Mouse (Mus musculus): ENCODE data around the gene Mlf2. TPM values are rescaled to one million over a fixed set of nuclear protein-coding genes. Genes with fewer than 3 reads are reported as not detected.
A peak's percentile ranks its signal among the peaks of the same experiment; 100 is the strongest.

Mlf2 gene
- total and polyA plus RNA-seq, 2 experiments from 2014 or later, result 296 to 333 TPM

DNA sequence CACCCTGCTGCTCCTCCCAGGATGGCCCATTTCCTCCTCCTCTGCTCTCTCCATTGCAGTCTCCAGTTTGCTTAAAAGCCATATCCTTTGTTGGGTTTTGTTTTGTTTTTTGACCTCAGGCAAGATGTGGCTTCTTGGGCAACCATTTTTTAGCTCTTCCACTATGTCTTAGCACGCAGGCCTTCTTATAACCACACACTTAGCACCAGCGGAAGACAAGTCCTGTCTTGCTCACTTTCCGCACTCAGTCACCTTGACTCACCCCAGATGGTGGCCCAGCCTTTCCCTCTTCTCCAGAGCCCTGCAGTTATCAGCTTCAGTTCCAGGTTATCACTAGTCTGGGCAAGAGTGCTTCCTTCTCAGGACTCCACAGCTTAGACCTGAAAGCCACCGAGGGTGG is 24.0 kb downstream of the Mlf2 start:
- peaks cover 32% of the 10 kb centered on the region for H3K36me3 ChIP-seq (replicated peaks; ENCODE audit: control insufficient read depth, insufficient read depth, low read length)
- ATAC-seq (ENCODE audit: insufficient read depth, low read depth), result no peak

DNA sequence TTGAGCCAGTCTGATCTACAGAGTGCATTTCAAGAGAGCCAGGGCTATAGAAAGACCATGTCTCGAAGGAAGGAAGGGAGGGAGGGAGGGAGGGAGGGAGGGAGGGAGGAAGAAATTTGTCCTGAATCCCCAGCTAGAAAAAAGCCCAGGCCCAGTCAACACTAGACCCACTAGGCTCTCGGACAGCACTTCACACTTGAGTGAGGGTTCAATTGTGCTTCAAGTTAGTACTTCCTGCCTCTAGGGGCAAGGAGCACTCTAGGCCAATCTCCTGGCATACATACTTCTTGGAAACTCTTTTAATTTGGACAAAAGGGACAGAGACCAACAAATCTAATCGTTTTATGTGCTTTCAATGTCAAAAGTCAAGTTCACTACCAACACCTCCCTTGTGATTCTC is 26.9 kb downstream of the Mlf2 start:
- ATAC-seq (ENCODE audit: insufficient read depth, low read depth) (no peak), DNase-seq (ENCODE audit: low spot score) (no peak)
- TF ChIP-seq CTCF (IDR thresholded peaks at IDR 0.05; ENCODE audit: low read depth) (no peak), EP300 (IDR thresholded peaks at IDR 0.05; ENCODE audit: low read depth) (no peak)
- H3K27ac ChIP-seq (ENCODE audit: low read depth), result no peak overlapping the region
- H3K4me3 ChIP-seq (ENCODE audit: low read depth, low read length), result no peak overlapping the region
- 87% methylated on average over 3 of the region's 3 CpGs for WGBS
- no peak overlapping the region for H3K9ac ChIP-seq (replicated peaks; ENCODE audit: low read depth, low read length)
- no peaks in the 10 kb centered on the region for H3K9me3 ChIP-seq (replicated peaks; ENCODE audit: control insufficient read depth, low read length)
- no peaks in the 10 kb centered on the region for H3K27me3 ChIP-seq (ENCODE audit: control insufficient read depth, insufficient read depth, low read length)
- no peak overlapping the region for H3K4me2 ChIP-seq (ENCODE audit: low read depth, low read length)
- H3K36me3 ChIP-seq (replicated peaks; ENCODE audit: control insufficient read depth, insufficient read depth, low read length), result peaks cover 47% of the 10 kb centered on the region
- no peaks in the 10 kb centered on the region for H3K4me1 ChIP-seq (ENCODE audit: control insufficient read depth, insufficient read depth)

More for the DNA sequence above, 24.0 kb downstream of the Mlf2 start:
- Histone ChIP-seq H3K4me1 (ENCODE audit: control insufficient read depth, insufficient read depth) (no peaks in the 10 kb centered on the region), H3K27ac (ENCODE audit: low read depth) (no peak overlapping the region), H3K4me3 (ENCODE audit: low read depth, low read length) (no peak overlapping the region), H3K4me2 (ENCODE audit: low read depth, low read length) (no peak overlapping the region), H3K27me3 (ENCODE audit: control insufficient read depth, insufficient read depth, low read length) (no peaks in the 10 kb centered on the region), H3K9me3 (replicated peaks; ENCODE audit: control insufficient read depth, low read length) (no peaks in the 10 kb centered on the region), H3K9ac (replicated peaks; ENCODE audit: low read depth, low read length) (no peak overlapping the region)
- no peak for DNase-seq (ENCODE audit: low spot score)
- TF ChIP-seq EP300 (IDR thresholded peaks at IDR 0.05; ENCODE audit: low read depth), result no peak
- no peak for TF ChIP-seq CTCF (IDR thresholded peaks at IDR 0.05; ENCODE audit: low read depth)
- 88% methylated on average over 4 of the region's 4 CpGs for WGBS

DNA sequence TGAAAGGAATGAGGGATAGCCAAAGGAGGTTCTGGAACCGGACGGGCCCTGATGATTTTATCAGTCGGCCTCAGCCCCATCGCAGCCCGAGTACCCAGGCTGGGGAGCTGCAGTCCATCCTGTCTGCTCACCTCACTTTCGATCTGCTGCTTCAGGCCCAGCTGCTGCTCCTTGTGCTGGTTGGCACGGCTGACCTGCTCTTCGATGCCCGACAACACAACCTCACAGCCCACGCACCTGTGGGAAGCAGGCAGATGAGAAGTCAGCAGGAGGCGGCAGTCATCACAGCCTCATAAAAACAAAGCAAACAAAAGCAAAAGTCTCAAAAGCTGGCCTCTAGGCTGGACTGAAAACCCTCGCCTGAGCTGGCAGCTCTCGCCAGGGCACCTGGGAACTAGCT is 28.8 kb downstream of the Mlf2 start:
- H3K9me3 ChIP-seq (replicated peaks; ENCODE audit: control insufficient read depth, low read length), result no peaks in the 10 kb centered on the region
- peaks cover 8% of the 10 kb centered on the region for H3K4me1 ChIP-seq (ENCODE audit: control insufficient read depth, insufficient read depth)
- DNase-seq (ENCODE audit: low spot score) (no peak), ATAC-seq (ENCODE audit: insufficient read depth, low read depth) (no peak)
- peaks cover 47% of the 10 kb centered on the region for H3K36me3 ChIP-seq (replicated peaks; ENCODE audit: control insufficient read depth, insufficient read depth, low read length)
- H3K27me3 ChIP-seq (ENCODE audit: control insufficient read depth, insufficient read depth, low read length), result no peaks in the 10 kb centered on the region
- no peak overlapping the region for H3K9ac ChIP-seq (replicated peaks; ENCODE audit: low read depth, low read length)
- TF ChIP-seq CTCF (IDR thresholded peaks at IDR 0.05; ENCODE audit: low read depth) (no peak), EP300 (IDR thresholded peaks at IDR 0.05; ENCODE audit: low read depth) (no peak)
- 91% methylated on average over 13 of the region's 13 CpGs for WGBS
- H3K4me2 ChIP-seq (ENCODE audit: low read depth, low read length), result no peak overlapping the region
- no peak overlapping the region for H3K4me3 ChIP-seq (ENCODE audit: low read depth, low read length)
- no peak overlapping the region for H3K27ac ChIP-seq (ENCODE audit: low read depth)

DNA sequence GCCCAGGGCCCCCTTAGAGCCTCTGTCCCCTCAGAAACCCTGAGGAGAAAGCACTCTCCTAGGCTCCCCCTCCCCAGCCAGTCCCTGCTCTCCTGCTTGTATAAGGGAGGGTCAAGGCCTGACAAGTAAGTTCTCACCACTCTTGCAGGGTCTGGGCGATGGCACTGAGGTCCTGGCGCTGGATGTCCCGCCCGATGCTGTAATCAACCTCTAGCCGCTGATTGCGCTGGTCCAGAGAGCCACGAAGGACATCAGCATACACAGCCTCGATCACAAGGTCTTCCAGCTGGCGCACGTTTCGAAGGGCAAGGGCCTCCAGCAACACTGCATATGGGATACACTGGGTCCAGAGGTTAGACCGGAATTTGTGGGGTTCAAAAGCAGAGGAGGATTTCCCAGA is 29.8 kb downstream of the Mlf2 start:
- Histone ChIP-seq H3K9me3 (replicated peaks; ENCODE audit: control insufficient read depth, low read length) (no peaks in the 10 kb centered on the region), H3K36me3 (replicated peaks; ENCODE audit: control insufficient read depth, insufficient read depth, low read length) (peaks cover 47% of the 10 kb centered on the region), H3K4me3 (ENCODE audit: low read depth, low read length) (no peak overlapping the region), H3K27me3 (ENCODE audit: control insufficient read depth, insufficient read depth, low read length) (no peaks in the 10 kb centered on the region), H3K4me2 (ENCODE audit: low read depth, low read length) (no peak overlapping the region), H3K9ac (replicated peaks; ENCODE audit: low read depth, low read length) (no peak overlapping the region), H3K4me1 (ENCODE audit: control insufficient read depth, insufficient read depth) (peaks cover 11% of the 10 kb centered on the region), H3K27ac (ENCODE audit: low read depth) (no peak overlapping the region)
- TF ChIP-seq EP300 (IDR thresholded peaks at IDR 0.05; ENCODE audit: low read depth), result no peak
- no peak for DNase-seq (ENCODE audit: low spot score)
- 91% methylated on average over 12 of the region's 12 CpGs for WGBS
- no peak for ATAC-seq (ENCODE audit: insufficient read depth, low read depth)

DNA sequence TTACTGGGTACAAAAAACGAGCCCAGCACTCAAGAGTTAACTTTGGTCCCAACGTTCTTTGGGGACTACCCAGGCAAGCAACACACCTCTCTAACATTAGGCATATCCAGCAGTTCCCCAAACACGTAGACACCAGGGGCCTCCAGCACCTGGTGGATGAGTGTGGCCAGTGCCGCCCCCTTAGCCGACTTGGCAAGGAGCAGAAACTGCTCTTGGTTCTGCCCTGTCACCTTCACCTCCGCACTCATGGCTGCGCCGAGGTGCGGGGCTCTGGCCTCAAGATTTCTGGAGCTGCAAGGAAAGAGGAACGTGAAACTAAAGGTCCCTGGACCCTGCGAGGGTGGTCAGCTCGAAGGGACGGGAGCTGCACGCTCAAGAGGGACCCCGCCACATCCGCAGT is 33.5 kb downstream of the Mlf2 start:
- Histone ChIP-seq H3K27ac (ENCODE audit: low read depth) (peak overlapping the region; percentile 87), H3K4me3 (ENCODE audit: low read depth, low read length) (peak overlapping the region; percentile 69), H3K36me3 (replicated peaks; ENCODE audit: control insufficient read depth, insufficient read depth, low read length) (peaks cover 20% of the 10 kb centered on the region), H3K27me3 (ENCODE audit: control insufficient read depth, insufficient read depth, low read length) (no peaks in the 10 kb centered on the region), H3K4me2 (ENCODE audit: low read depth, low read length) (peak overlapping the region; percentile 77), H3K9ac (replicated peaks; ENCODE audit: low read depth, low read length) (peak overlapping the region; percentile 68), H3K4me1 (ENCODE audit: control insufficient read depth, insufficient read depth) (peaks cover 13% of the 10 kb centered on the region), H3K9me3 (replicated peaks; ENCODE audit: control insufficient read depth, low read length) (no peaks in the 10 kb centered on the region)
- TF ChIP-seq CTCF (IDR thresholded peaks at IDR 0.05; ENCODE audit: low read depth) (peak; percentile 4; the same call in 1 of the 2 replicates), EP300 (IDR thresholded peaks at IDR 0.05; ENCODE audit: low read depth) (no peak)
- 36% methylated on average over 16 of the region's 16 CpGs for WGBS
- no peak for DNase-seq (ENCODE audit: low spot score)
- ATAC-seq (ENCODE audit: insufficient read depth, low read depth), result no peak

DNA sequence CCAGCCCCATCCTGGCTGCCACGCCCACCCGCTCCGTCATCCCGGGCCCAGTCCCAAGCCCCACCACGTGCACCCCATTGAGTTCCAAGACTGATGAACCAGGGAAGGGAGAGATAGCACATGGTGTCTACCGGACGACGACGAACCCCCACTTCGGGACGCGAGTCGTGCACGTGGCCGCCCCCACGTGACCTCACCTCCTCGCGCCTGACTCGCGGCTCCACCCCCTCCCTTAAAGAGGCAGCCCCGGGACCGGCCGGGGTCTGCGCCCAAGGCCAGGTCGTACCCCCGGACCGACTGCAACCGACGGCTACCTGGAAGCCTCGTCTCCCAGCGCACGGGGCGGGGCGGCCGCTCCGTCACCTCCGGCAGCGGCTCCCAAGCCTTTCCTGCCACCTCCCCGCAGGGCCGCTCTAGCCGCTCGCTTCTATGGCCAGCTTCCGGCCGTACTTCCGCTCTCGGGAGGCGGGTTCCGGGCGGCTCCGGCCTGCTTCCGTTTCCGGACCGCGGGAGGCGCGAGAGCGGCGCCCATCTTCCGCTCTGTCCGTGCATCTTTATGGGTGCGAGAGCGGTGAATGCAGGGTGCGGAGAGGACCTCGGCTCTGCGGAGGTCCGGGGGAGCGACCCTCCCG is 34.0 kb downstream of the Mlf2 start, which contains the start of gene Cops7a:
Gene Cops7a, minus strand, starts transcription at position 451 of the 632 bp plus-strand sequence.
- peaks cover 15% of the 10 kb centered on the region for H3K36me3 ChIP-seq (replicated peaks; ENCODE audit: control insufficient read depth, insufficient read depth, low read length)
- H3K27me3 ChIP-seq (ENCODE audit: control insufficient read depth, insufficient read depth, low read length), result no peaks in the 10 kb centered on the region
- H3K4me2 ChIP-seq (ENCODE audit: low read depth, low read length), result peak within 1 kb of the TSS; percentile 77
- H3K27ac ChIP-seq (ENCODE audit: low read depth), result peak within 1 kb of the TSS; percentile 87
- under 1% methylated on average over 68 of the region's 68 CpGs for WGBS
- ATAC-seq (ENCODE audit: insufficient read depth, low read depth) (peak; percentile 94), DNase-seq (ENCODE audit: low spot score) (peak; percentile 93)
- H3K9me3 ChIP-seq (replicated peaks; ENCODE audit: control insufficient read depth, low read length), result no peaks in the 10 kb centered on the region
- peak within 1 kb of the TSS; percentile 68 for H3K9ac ChIP-seq (replicated peaks; ENCODE audit: low read depth, low read length)
- peak; percentile 3; the same call in 1 of the 2 replicates for TF ChIP-seq CTCF (IDR thresholded peaks at IDR 0.05; ENCODE audit: low read depth)
- peak; percentile 90 for TF ChIP-seq EP300 (IDR thresholded peaks at IDR 0.05; ENCODE audit: low read depth)
- H3K4me3 ChIP-seq (ENCODE audit: low read depth, low read length), result peak within 1 kb of the TSS; percentile 69
- peaks cover 13% of the 10 kb centered on the region for H3K4me1 ChIP-seq (ENCODE audit: control insufficient read depth, insufficient read depth)
